Mouse (Mus musculus) ES-E14 (cell line): Measurements from ENCODE around the gene Tead2. TPM values are rescaled to one million over a fixed set of nuclear protein-coding genes. Genes with fewer than 3 reads are reported as not detected.

Experiments
- DNase-seq: peaks from one replicate; pipeline ENCODE4 v3.0.0-alpha.2; 2013; ENCODE audit warnings: low read depth, low spot score
- H3K27ac ChIP-seq: 2 replicates; pipeline ENCODE4 v1.5.1; 2012; ENCODE audit warnings: low read depth, mild to moderate bottlenecking, low read length, moderate library complexity, mixed read lengths; ENCODE audit not compliant: poor library complexity, insufficient read depth, severe bottlenecking
- H3K36me3 ChIP-seq: 2 replicates; pipeline ENCODE4 v1.6.1; 2012; ENCODE audit warnings: mild to moderate bottlenecking, low read length, moderate library complexity, mixed read lengths; ENCODE audit not compliant: control insufficient read depth, poor library complexity, insufficient read depth, severe bottlenecking
- H3K4me1 ChIP-seq, 2 experiments: fragments of 150-350 bp in 1 of 2; sonication (generic) in 1 of 2; 2 replicates each; pipeline ENCODE4 v1.6.1; 2012; ENCODE audit warnings: low read length in 2 of 2, mild to moderate bottlenecking in 1 of 2, mixed read lengths in 1 of 2; ENCODE audit not compliant: control insufficient read depth in 2 of 2, insufficient read depth in 2 of 2, poor library complexity in 1 of 2
- H3K4me3 ChIP-seq, 2 experiments: fragments of 150-350 bp in 1 of 2; sonication (generic) in 1 of 2; 2 replicates each; pipeline ENCODE4 v1.5.1; 2012; ENCODE audit warnings: low read length in 2 of 2, low read depth in 1 of 2, mild to moderate bottlenecking in 1 of 2, mixed read lengths in 1 of 2; ENCODE audit not compliant: insufficient read depth in 1 of 2, poor library complexity in 1 of 2, severe bottlenecking in 1 of 2
- H3K9ac ChIP-seq: 2 replicates; pipeline ENCODE4 v1.6.1; 2012; ENCODE audit warnings: low read depth, mild to moderate bottlenecking, low read length, mixed read lengths; ENCODE audit not compliant: poor library complexity, insufficient read depth, severe bottlenecking
- H3K9me3 ChIP-seq: fragments of 150-350 bp; sonication (generic); 2 replicates; pipeline ENCODE4 v1.6.1; 2012; ENCODE audit warnings: low read depth, mild to moderate bottlenecking, low read length; ENCODE audit not compliant: control insufficient read depth, insufficient read depth
- CHD2 ChIP-seq: IDR thresholded peaks from 2 replicates; pipeline ENCODE4 v1.6.1; 2014; ENCODE audit warnings: mild to moderate bottlenecking, low read depth, low read length, inconsistent platforms
- HCFC1 ChIP-seq: IDR thresholded peaks from 2 replicates; pipeline ENCODE4 v1.6.1; 2012; ENCODE audit warnings: low read length, inconsistent platforms, borderline replicate concordance; ENCODE audit not compliant: insufficient read depth
- MAFK ChIP-seq: IDR thresholded peaks from 2 replicates; pipeline ENCODE4 v1.6.1; 2014; ENCODE audit warnings: mild to moderate bottlenecking, low read depth, low read length, inconsistent platforms; ENCODE audit not compliant: insufficient read depth
- ZC3H11A ChIP-seq: IDR thresholded peaks from 2 replicates; pipeline ENCODE4 v1.6.1; 2012; ENCODE audit warnings: low read depth, mild to moderate bottlenecking, inconsistent platforms, low read length, borderline replicate concordance
- ZNF384 ChIP-seq: IDR thresholded peaks from 2 replicates; pipeline ENCODE4 v1.6.1; 2012; ENCODE audit warnings: low read depth, low read length, inconsistent platforms
- in situ Hi-C, 2 experiments: fragments of 600-800 bp; cut with MboI; formaldehyde crosslinking; loops; one replicate each; pipeline ENCODE4 v1.15.1; 2025; ENCODE audit warnings: low sequenced_read_pairs in 2 of 2, inconsistent platforms in 1 of 2; ENCODE audit not compliant: unreplicated experiment in 2 of 2
- total RNA-seq: library from RNA; depleted of rRNA; stranded (reverse); fragments of 300-350 nt; gene quantifications from 2 replicates; pipeline ENCODE4 v1.2.3, GENCODE M21; 2012

The Tead2 gene
- total RNA-seq, 1 experiment = 95.9 TPM

GRCm38 (mm10) chr7:45213708-45214107 is 1.8 kb upstream of the Tead2 start:
- no peak for DNase-seq
- H3K9me3 ChIP-seq = no peaks in the 10 kb centered on the region
- H3K27ac ChIP-seq = no peak overlapping the region
- peaks cover 4 to 24% of the 10 kb centered on the region in 2 experiments; a peak in 2 of 4 replicates for H3K4me1 ChIP-seq
- H3K9ac ChIP-seq = no peak overlapping the region
- in situ Hi-C loops = no loop called here
- H3K4me3 ChIP-seq = no peak overlapping the region
- no peak for TF ChIP-seq CHD2
- no peak for TF ChIP-seq ZC3H11A
- H3K36me3 ChIP-seq = peaks cover 13% of the 10 kb centered on the region; the same call in 1 of the 2 replicates

GRCm38 (mm10) chr7:45216442-45217183 is 1.1 kb downstream of the Tead2 start:
- peak; percentile 79 for DNase-seq
- H3K9me3 ChIP-seq = no peaks in the 10 kb centered on the region
- peaks cover 30% of the 10 kb centered on the region for H3K36me3 ChIP-seq
- peak overlapping the region; percentile 70 to 89 for H3K4me3 ChIP-seq
- in situ Hi-C loops = no loop called here
- H3K27ac ChIP-seq = peak overlapping the region; percentile 78
- H3K9ac ChIP-seq = peak overlapping the region; percentile 93
- peaks cover 1 to 23% of the 10 kb centered on the region in 2 experiments; a peak in 2 of 4 replicates for H3K4me1 ChIP-seq
- TF ChIP-seq ZNF384 (no peak), MAFK (no peak), HCFC1 (no peak), ZC3H11A (no peak), CHD2 (no peak)

DNA sequence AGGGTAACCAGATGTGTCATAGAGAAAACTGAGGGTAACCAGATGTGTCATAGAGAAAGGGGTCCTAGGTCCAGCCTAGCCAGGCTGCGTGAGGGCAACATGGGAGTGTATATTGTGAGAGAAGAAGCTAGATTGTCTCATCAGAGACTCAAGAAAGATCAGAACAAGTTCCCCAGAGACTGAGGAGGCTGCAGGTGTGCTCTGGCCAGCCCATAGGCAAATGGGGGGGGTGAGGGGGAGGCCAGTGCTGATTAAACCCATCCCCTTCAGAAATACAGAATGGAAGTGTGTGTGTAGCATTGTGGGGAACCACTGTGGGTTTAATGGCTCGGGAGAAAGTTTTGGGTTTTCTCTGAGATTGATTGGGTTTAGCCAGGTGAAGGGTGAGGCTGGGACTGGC is 6.1 kb downstream of the Tead2 start:
- H3K9ac ChIP-seq = no peak overlapping the region
- H3K4me1 ChIP-seq = peaks cover 0 to 19% of the 10 kb centered on the region in 2 experiments; a peak in 2 of 4 replicates
- peaks cover 55% of the 10 kb centered on the region for H3K36me3 ChIP-seq
- in situ Hi-C loops = no loop called here
- no peak for DNase-seq
- H3K27ac ChIP-seq = no peak overlapping the region
- no peak for TF ChIP-seq ZNF384
- no peak for TF ChIP-seq ZC3H11A
- no peak for TF ChIP-seq HCFC1
- no peak for TF ChIP-seq MAFK
- no peak for TF ChIP-seq CHD2
- H3K4me3 ChIP-seq = no peak overlapping the region
- H3K9me3 ChIP-seq = no peaks in the 10 kb centered on the region

GRCm38 (mm10) chr7:45224826-45225225 is 9.3 kb downstream of the Tead2 start:
- DNase-seq = no peak
- in situ Hi-C loops = no loop called here

More at GRCm38 (mm10) chr7:45224826-45225225, 9.3 kb downstream of the Tead2 start:
- Histone ChIP-seq H3K36me3 (peaks cover 47% of the 10 kb centered on the region), H3K9me3 (no peaks in the 10 kb centered on the region), H3K4me1 (peaks cover 0 to 11% of the 10 kb centered on the region in 2 experiments; a peak in 2 of 4 replicates), H3K27ac (no peak overlapping the region), H3K4me3 (no peak overlapping the region), H3K9ac (no peak overlapping the region)
- TF ChIP-seq ZC3H11A (no peak), ZNF384 (no peak), MAFK (no peak), HCFC1 (no peak), CHD2 (no peak)
